Mouse (Mus musculus): Measurements from ENCODE around the gene Svs2. TPM values are rescaled to one million over a fixed set of nuclear protein-coding genes. Genes with fewer than 3 reads are reported as not detected.
"Not testable (repeated sequence)": the region's sequence is repeated elsewhere in the genome, so short reads cannot be mapped to it uniquely, and the experiment has no call there.

The Svs2 gene
- not detected in 2 replicates for total RNA-seq (2014; rRNA removed; ENCODE audit: low replicate concordance)
- polyA plus RNA-seq (2015; fragmentation: Nextera tagmentation; extraction: Ambion mirVana), result not detected in 2 replicates

DNA sequence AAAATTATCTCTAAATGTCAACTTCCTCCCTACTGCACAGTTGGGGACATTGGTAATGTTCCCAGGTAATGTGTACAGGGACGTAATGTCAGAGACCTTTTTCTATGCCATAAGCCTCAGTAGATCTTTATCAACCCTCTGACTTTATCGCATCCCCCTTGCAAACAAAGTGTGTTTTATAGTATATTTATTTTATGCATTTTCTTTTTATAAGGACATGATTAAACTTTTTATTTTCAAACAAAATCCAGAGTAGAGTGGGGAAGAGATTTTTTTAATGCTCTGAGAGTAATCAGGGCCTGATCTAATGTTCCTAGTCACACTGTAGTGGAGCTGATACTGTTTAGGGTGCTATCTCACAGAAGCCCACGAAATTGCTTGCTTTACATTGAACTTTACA lies at the start of gene Svs2:
Svs2 (minus strand) TSS at position 101 of the 400 bp plus-strand sequence.
- no peak within 1 kb of the TSS for H3K27ac ChIP-seq (ENCODE audit: low read depth)
- no peaks in the 10 kb centered on the region for H3K36me3 ChIP-seq (replicated peaks; ENCODE audit: control insufficient read depth, insufficient read depth, low read length)
- DNase-seq (ENCODE audit: low spot score) (no peak), ATAC-seq (ENCODE audit: insufficient read depth, low read depth) (no peak)
- H3K4me2 ChIP-seq (ENCODE audit: low read depth, low read length), result no peak within 1 kb of the TSS
- peaks cover 17% of the 10 kb centered on the region; the same call in 1 of the 2 replicates for H3K4me1 ChIP-seq (ENCODE audit: control insufficient read depth, insufficient read depth)
- WGBS, result 76% methylated on average over 3 of the region's 3 CpGs
- TF ChIP-seq EP300 (IDR thresholded peaks at IDR 0.05; ENCODE audit: low read depth), result no peak
- no peak for TF ChIP-seq CTCF (IDR thresholded peaks at IDR 0.05; ENCODE audit: low read depth)
- H3K9ac ChIP-seq (replicated peaks; ENCODE audit: low read depth, low read length), result no peak within 1 kb of the TSS
- H3K27me3 ChIP-seq (ENCODE audit: control insufficient read depth, insufficient read depth, low read length), result no peaks in the 10 kb centered on the region
- H3K4me3 ChIP-seq (ENCODE audit: low read depth, low read length), result no peak within 1 kb of the TSS
- H3K9me3 ChIP-seq (replicated peaks; ENCODE audit: control insufficient read depth, low read length), result no peaks in the 10 kb centered on the region

DNA sequence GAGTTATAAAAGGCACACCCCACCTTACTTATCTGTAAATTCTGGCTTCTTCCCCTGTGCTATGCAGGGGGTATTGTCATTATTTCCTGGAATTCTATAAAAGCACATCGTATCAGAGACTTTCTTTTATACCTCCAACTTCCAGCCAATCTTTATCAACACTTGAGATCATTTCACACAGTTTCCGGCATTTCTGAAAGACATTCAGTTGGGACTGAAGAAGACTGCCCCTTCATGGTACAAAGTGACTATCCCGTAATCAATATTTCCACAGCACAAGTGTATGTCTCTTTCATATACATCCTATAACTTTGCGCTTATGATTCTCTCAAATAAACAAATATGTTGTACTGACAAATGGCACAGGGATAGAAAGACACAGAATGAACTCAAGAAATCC lies 40.1 kb upstream of the Svs2 start, which contains the start of gene Svs4:
Svs4 (minus strand) TSS at position 101 of the 400 bp plus-strand sequence.
- H3K27me3 ChIP-seq (ENCODE audit: control insufficient read depth, insufficient read depth, low read length), result no peaks in the 10 kb centered on the region
- H3K4me3 ChIP-seq (ENCODE audit: low read depth, low read length), result no peak within 1 kb of the TSS
- TF ChIP-seq EP300 (IDR thresholded peaks at IDR 0.05; ENCODE audit: low read depth) (no peak), CTCF (IDR thresholded peaks at IDR 0.05; ENCODE audit: low read depth) (no peak)
- no peaks in the 10 kb centered on the region for H3K36me3 ChIP-seq (replicated peaks; ENCODE audit: control insufficient read depth, insufficient read depth, low read length)
- H3K9ac ChIP-seq (replicated peaks; ENCODE audit: low read depth, low read length), result no peak within 1 kb of the TSS
- H3K4me1 ChIP-seq (ENCODE audit: control insufficient read depth, insufficient read depth), result no peaks in the 10 kb centered on the region
- no peak within 1 kb of the TSS for H3K4me2 ChIP-seq (ENCODE audit: low read depth, low read length)
- no peaks in the 10 kb centered on the region for H3K9me3 ChIP-seq (replicated peaks; ENCODE audit: control insufficient read depth, low read length)
- no peak within 1 kb of the TSS for H3K27ac ChIP-seq (ENCODE audit: low read depth)
- DNase-seq (ENCODE audit: low spot score), result no peak
- 75% methylated on average over 4 of the region's 4 CpGs for WGBS
- ATAC-seq (ENCODE audit: insufficient read depth, low read depth), result no peak

- not testable (repeated sequence) for H3K9me3 ChIP-seq (replicated peaks; ENCODE audit: control insufficient read depth, low read length); H3K27me3 ChIP-seq (ENCODE audit: control insufficient read depth, insufficient read depth, low read length); ATAC-seq (ENCODE audit: insufficient read depth, low read depth); H3K4me2 ChIP-seq (ENCODE audit: low read depth, low read length); H3K36me3 ChIP-seq (replicated peaks; ENCODE audit: control insufficient read depth, insufficient read depth, low read length); H3K9ac ChIP-seq (replicated peaks; ENCODE audit: low read depth, low read length); H3K4me3 ChIP-seq (ENCODE audit: low read depth, low read length); DNase-seq (ENCODE audit: low spot score); H3K27ac ChIP-seq (ENCODE audit: low read depth); H3K4me1 ChIP-seq (ENCODE audit: control insufficient read depth, insufficient read depth)
- 59% methylated on average over 1 of the region's 1 CpGs for WGBS
Measured at GRCm38 (mm10) chr2:164256540-164256939, 18.3 kb upstream of the Svs2 start, which contains the start of gene Svs3b. Gene Svs3b, minus strand, starts transcription at chr2:164256640.

GRCm38 (mm10) chr2:164232671-164233070 lies 5.6 kb downstream of the Svs2 start:
- Histone ChIP-seq H3K27me3 (ENCODE audit: control insufficient read depth, insufficient read depth, low read length) (no peaks in the 10 kb centered on the region), H3K4me3 (ENCODE audit: low read depth, low read length) (no peak overlapping the region), H3K4me2 (ENCODE audit: low read depth, low read length) (no peak overlapping the region), H3K27ac (ENCODE audit: low read depth) (no peak overlapping the region), H3K36me3 (replicated peaks; ENCODE audit: control insufficient read depth, insufficient read depth, low read length) (no peaks in the 10 kb centered on the region), H3K9me3 (replicated peaks; ENCODE audit: control insufficient read depth, low read length) (no peaks in the 10 kb centered on the region), H3K4me1 (ENCODE audit: control insufficient read depth, insufficient read depth) (no peaks in the 10 kb centered on the region), H3K9ac (replicated peaks; ENCODE audit: low read depth, low read length) (no peak overlapping the region)
- no peak for DNase-seq (ENCODE audit: low spot score)
- TF ChIP-seq EP300 (IDR thresholded peaks at IDR 0.05; ENCODE audit: low read depth), result no peak
- no peak for TF ChIP-seq CTCF (IDR thresholded peaks at IDR 0.05; ENCODE audit: low read depth)
- 75% methylated on average over 8 of the region's 8 CpGs for WGBS
- ATAC-seq (ENCODE audit: insufficient read depth, low read depth), result no peak

DNA sequence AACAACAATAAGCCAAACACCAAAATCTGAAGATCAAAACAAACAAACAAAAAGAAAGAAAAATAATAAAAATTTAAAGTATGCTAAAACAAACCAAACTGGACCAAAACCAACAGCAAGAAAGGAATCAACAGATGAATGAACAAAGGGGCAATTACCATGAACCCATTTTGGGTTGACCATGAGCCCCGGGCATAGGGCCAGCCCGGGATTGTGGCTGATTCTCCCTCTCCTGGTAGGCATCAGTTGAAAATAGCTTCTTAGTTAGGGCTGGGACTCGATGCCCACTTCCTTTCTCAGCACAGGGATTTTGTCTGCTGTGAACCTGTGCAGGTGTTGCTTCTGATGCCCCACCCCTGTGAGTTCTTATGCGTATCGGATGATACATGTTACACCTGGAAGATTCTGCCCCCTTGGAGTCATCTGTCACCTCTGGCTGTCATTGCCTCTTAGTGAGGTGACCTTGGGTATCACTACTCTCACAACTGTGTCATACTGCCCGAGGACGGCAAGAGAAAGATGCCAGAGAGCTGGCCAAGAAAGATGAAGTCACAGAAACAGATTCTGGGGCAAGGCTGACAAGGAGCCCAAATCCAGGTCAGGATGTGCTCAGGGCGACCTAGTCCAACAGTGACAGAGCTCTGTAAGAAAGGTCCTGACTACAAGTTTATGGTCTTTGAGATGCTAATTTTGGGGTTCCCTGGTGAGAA lies 9.8 kb downstream of the Svs2 start:
- Histone ChIP-seq H3K4me2 (ENCODE audit: low read depth, low read length) (no peak overlapping the region), H3K4me1 (ENCODE audit: control insufficient read depth, insufficient read depth) (no peaks in the 10 kb centered on the region), H3K27me3 (ENCODE audit: control insufficient read depth, insufficient read depth, low read length) (no peaks in the 10 kb centered on the region), H3K9ac (replicated peaks; ENCODE audit: low read depth, low read length) (no peak overlapping the region), H3K36me3 (replicated peaks; ENCODE audit: control insufficient read depth, insufficient read depth, low read length) (no peaks in the 10 kb centered on the region), H3K27ac (ENCODE audit: low read depth) (no peak overlapping the region), H3K9me3 (replicated peaks; ENCODE audit: control insufficient read depth, low read length) (no peaks in the 10 kb centered on the region), H3K4me3 (ENCODE audit: low read depth, low read length) (no peak overlapping the region)
- 68% methylated on average over 8 of the region's 8 CpGs for WGBS
- TF ChIP-seq CTCF (IDR thresholded peaks at IDR 0.05; ENCODE audit: low read depth) (no peak), EP300 (IDR thresholded peaks at IDR 0.05; ENCODE audit: low read depth) (no peak)
- no peak for ATAC-seq (ENCODE audit: insufficient read depth, low read depth)
- no peak for DNase-seq (ENCODE audit: low spot score)

GRCm38 (mm10) chr2:164221522-164221921 lies 16.7 kb downstream of the Svs2 start, which contains the start of gene Wfdc15b:
Gene Wfdc15b, minus strand, starts transcription at chr2:164221660.
- WGBS, result 76% methylated on average over 11 of the region's 11 CpGs
- ATAC-seq (ENCODE audit: insufficient read depth, low read depth) (no peak), DNase-seq (ENCODE audit: low spot score) (no peak)
- no peaks in the 10 kb centered on the region for H3K4me1 ChIP-seq (ENCODE audit: control insufficient read depth, insufficient read depth)
- H3K27ac ChIP-seq (ENCODE audit: low read depth), result no peak within 1 kb of the TSS
- H3K9ac ChIP-seq (replicated peaks; ENCODE audit: low read depth, low read length), result no peak within 1 kb of the TSS
- no peak within 1 kb of the TSS for H3K4me2 ChIP-seq (ENCODE audit: low read depth, low read length)
- no peak for TF ChIP-seq CTCF (IDR thresholded peaks at IDR 0.05; ENCODE audit: low read depth)
- no peak for TF ChIP-seq EP300 (IDR thresholded peaks at IDR 0.05; ENCODE audit: low read depth)
- H3K9me3 ChIP-seq (replicated peaks; ENCODE audit: control insufficient read depth, low read length), result no peaks in the 10 kb centered on the region
- H3K27me3 ChIP-seq (ENCODE audit: control insufficient read depth, insufficient read depth, low read length), result no peaks in the 10 kb centered on the region
- no peaks in the 10 kb centered on the region for H3K36me3 ChIP-seq (replicated peaks; ENCODE audit: control insufficient read depth, insufficient read depth, low read length)
- H3K4me3 ChIP-seq (ENCODE audit: low read depth, low read length), result no peak within 1 kb of the TSS
